ENCODE assay signal across 26 mouse cellular contexts in the genomic region with DNA sequence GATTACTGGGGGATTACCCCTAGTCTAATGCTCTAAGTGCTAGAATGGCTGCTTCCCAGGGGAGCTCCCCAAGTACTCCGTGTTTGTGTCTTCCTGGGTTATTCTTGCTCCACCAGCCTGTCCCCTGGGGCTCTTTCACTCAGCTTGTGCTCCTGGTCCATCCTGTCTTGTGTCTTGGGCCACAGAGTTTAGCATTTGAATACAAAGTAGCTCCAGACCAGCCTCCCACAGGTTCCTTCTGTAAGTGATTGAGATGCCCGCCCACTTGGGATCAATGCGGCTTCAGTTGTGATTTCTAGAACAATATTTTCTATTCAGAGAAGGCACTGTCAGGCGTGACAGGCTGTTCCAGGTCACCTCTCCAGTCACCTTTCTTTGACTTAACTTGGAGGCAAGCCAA. TPM values are rescaled to one million over a fixed set of nuclear protein-coding genes. Genes with fewer than 3 reads are reported as not detected.
DNase-seq lines count a peak whose midpoint lies in the region; TF ChIP-seq lines count a peak whose summit lies in the region.
"Had no signal": no experiment of that assay in that cellular context is flagged by ENCODE, and none has a peak within 500 bp of the region (broad histone marks: within the 10 kb centered on the region; RNA-seq: fewer than 3 reads in every experiment).

No protein-coding gene starts in this region.

- H3K36me3 ChIP-seq in kidney, adult 2 months (ENCODE audit: control insufficient read depth, insufficient read depth, low read length), result no peaks in the 10 kb centered on the region
- H3K36me3 ChIP-seq: embryonic facial prominence, embryonic 13.5 days; hindbrain, embryonic 12.5 days; intestine, embryonic 15.5 days; midbrain, embryonic 13.5 days had no signal

- TF ChIP-seq CTCF in kidney, adult 2 months (conservative IDR thresholded peaks at IDR 0.05; ENCODE audit: insufficient read depth, insufficient read length, low read depth, low read length), result no peak

- peak; percentile 44 for DNase-seq in kidney, adult 2 months
- no peak for DNase-seq in kidney, postnatal 25 days
- DNase-seq in testis, postnatal 14 days (ENCODE audit: low spot score), result peak; percentile 21
- DNase-seq in testis, postnatal 10 days (ENCODE audit: low spot score), result no peak
- peak; percentile 97 for DNase-seq in gonadal fat pad, adult 2 months (ENCODE audit: low read depth)
- DNase-seq in left cerebral cortex, postnatal 25 days (ENCODE audit: low spot score in 2 of 2), result no peak
- no peak for DNase-seq in urinary bladder, postnatal 36 days (ENCODE audit: low spot score in 2 of 2)
- DNase-seq: cerebellum, adult 9-10 months; embryo, embryonic 11 days; gastrocnemius, postnatal 25 days; heart, postnatal 36 days; kidney, postnatal 10 days; left cerebral cortex, postnatal 4 days; lung, adult 18-20 months; lung, postnatal 4 days; right cerebral cortex, adult 18-20 months; spleen, adult 18-20 months; thymus, adult 2 months; thymus, postnatal 36 days had no signal

- intact Hi-C loops in left cerebral cortex, postnatal 25 days (cut with DNase I), result no loop called here

- no peaks in the 10 kb centered on the region for H3K4me1 ChIP-seq in kidney, adult 2 months (ENCODE audit: control insufficient read depth, insufficient read depth, low read length)
- H3K4me1 ChIP-seq: intestine, embryonic 15.5 days had no signal

- H3K27ac ChIP-seq in kidney, adult 2 months (ENCODE audit: insufficient read depth, low read depth, low read length), result no peak overlapping the region
- H3K27ac ChIP-seq: embryonic facial prominence, embryonic 13.5 days; forebrain, embryonic 13.5 days; hindbrain, embryonic 12.5 days; hindbrain, postnatal 0 days; intestine, embryonic 15.5 days; midbrain, embryonic 13.5 days had no signal

- no peak overlapping the region for H3K4me3 ChIP-seq in kidney, adult 2 months (ENCODE audit: insufficient read depth, low read depth, low read length)
- H3K4me3 ChIP-seq: embryonic facial prominence, embryonic 13.5 days; forebrain, embryonic 13.5 days; hindbrain, embryonic 12.5 days; intestine, embryonic 15.5 days; megakaryocyte, embryonic 14.5 days; midbrain, embryonic 13.5 days had no signal

- WGBS in kidney, adult 2 months, result 42% methylated on average over 4 of the region's 4 CpGs

- TF ChIP-seq POLR2A in kidney, adult 2 months (IDR thresholded peaks at IDR 0.05; ENCODE audit: low read depth, low read length), result no peak

- H3K27me3 ChIP-seq in kidney, adult 2 months (replicated peaks; ENCODE audit: control insufficient read depth, insufficient read depth, low read length), result no peaks in the 10 kb centered on the region
- H3K27me3 ChIP-seq: embryonic facial prominence, embryonic 13.5 days; forebrain, embryonic 13.5 days; hindbrain, embryonic 12.5 days; intestine, embryonic 15.5 days; megakaryocyte, embryonic 14.5 days had no signal

RNA-seq across cellular contexts. Expression of gene Fam234b, which starts 4.0 kb away (rescaled TPM):
- 14.2 and 15.6 TPM in 2 replicates for polyA plus RNA-seq in kidney, adult 2 months (2012; rRNA removed)
- 16.7 and 18.9 TPM in 2 replicates for polyA plus RNA-seq in gonadal fat pad, adult 2 months (2012; rRNA removed)
- total RNA-seq in left cerebral cortex, postnatal 25 days (2021), result 100 to 1,000 TPM; 143 to 147 TPM

RNA-seq across cellular contexts. Expression of gene Hebp1, which starts 4.1 kb away (rescaled TPM):
- 71.1 and 82.9 TPM in 2 replicates for polyA plus RNA-seq in kidney, adult 2 months (2012; rRNA removed)
- polyA plus RNA-seq in gonadal fat pad, adult 2 months (2012; rRNA removed), result 72.8 and 134 TPM in 2 replicates
- 10 to 100 TPM; 42.6 to 43.9 TPM for total RNA-seq in left cerebral cortex, postnatal 25 days (2021)

Comparison
In these comparisons a context has a peak if more than half of its experiments do, and no peak if none do; other contexts are left out.
1. DNase-seq: peak in kidney, adult 2 months (single experiment), testis, postnatal 14 days (single experiment) and gonadal fat pad, adult 2 months (single experiment); none in kidney, postnatal 25 days (0 of 2), testis, postnatal 10 days (single experiment), left cerebral cortex, postnatal 25 days (0 of 2) and urinary bladder, postnatal 36 days (0 of 2).